Mouse (Mus musculus) adrenal gland, adult 2 months (tissue): ENCODE measurements around the gene Slc10a4. TPM values are rescaled to one million over a fixed set of nuclear protein-coding genes. Genes with fewer than 3 reads are reported as not detected.

Experiments
- DNase-seq: peaks from one replicate; pipeline ENCODE4 v3.0.0; 2021
- polyA plus RNA-seq: library from polyadenylated mRNA; depleted of rRNA; stranded (reverse); fragments of >200 nt; gene quantifications from 2 replicates; pipeline ENCODE4 v1.2.3, GENCODE M21; 2012; rRNA removed
- total RNA-seq, 2 experiments: library from RNA; stranded (reverse); gene quantifications; 2 replicates each; pipeline ENCODE4 v1.2.3; 2021

The Slc10a4 gene
- total and polyA plus RNA-seq, 3 experiments, result 6.6 to 13.5 (median 10.3) TPM

- DNase-seq, result no peak
Measured at GRCm38 (mm10) chr5:73014745-73015144, 8.1 kb downstream of the Slc10a4 start.

- no peak for DNase-seq
Measured at GRCm38 (mm10) chr5:73023801-73024200, 17.1 kb downstream of the Slc10a4 start.

- DNase-seq, result no peak
Measured at GRCm38 (mm10) chr5:73028646-73029045, 22.0 kb downstream of the Slc10a4 start.

- no peak for DNase-seq
Measured at GRCm38 (mm10) chr5:73032481-73032880, 25.8 kb downstream of the Slc10a4 start.

- no peak for DNase-seq
Measured at GRCm38 (mm10) chr5:73044055-73044454, 37.4 kb downstream of the Slc10a4 start.

- DNase-seq, result no peak
Measured at GRCm38 (mm10) chr5:73047651-73048245, 41.1 kb downstream of the Slc10a4 start.

GRCm38 (mm10) chr5:73053933-73054332 is 47.2 kb downstream of the Slc10a4 start:
- DNase-seq, result no peak

GRCm38 (mm10) chr5:73056457-73056856 is 49.8 kb downstream of the Slc10a4 start:
- no peak for DNase-seq

GRCm38 (mm10) chr5:73056937-73057336 is 50.3 kb downstream of the Slc10a4 start:
- DNase-seq, result no peak

- no peak for DNase-seq
Measured at GRCm38 (mm10) chr5:73061506-73062155, 54.9 kb downstream of the Slc10a4 start.

Other genes starting within 250 kb of the Slc10a4 start
- 1 to 10 TPM; 2.9 to 3.1 TPM for gene Tec, start 138.4 kb upstream of the Slc10a4 start, total RNA-seq
- 0.26 and 0.51 TPM in 2 replicates for gene Tec, start 138.4 kb upstream of the Slc10a4 start, polyA plus RNA-seq
- gene Slain2, start 92.6 kb upstream of the Slc10a4 start, total RNA-seq, result 10 to 100 TPM; 52.5 to 83.4 TPM
- 13.8 and 15.9 TPM in 2 replicates for gene Slain2, start 92.6 kb upstream of the Slc10a4 start, polyA plus RNA-seq
- gene Gm10135, start 32.2 kb upstream of the Slc10a4 start, total RNA-seq, result not detected
- gene Gm10135, start 32.2 kb upstream of the Slc10a4 start, polyA plus RNA-seq, result not detected in 2 replicates
- 10 to 100 TPM; 31.5 to 43.3 TPM for gene Fryl, start 249.7 kb downstream of the Slc10a4 start, total RNA-seq
- gene Fryl, start 249.7 kb downstream of the Slc10a4 start, polyA plus RNA-seq, result 40.7 and 41.3 TPM in 2 replicates